Mouse (Mus musculus) liver, embryonic 15.5 days (tissue): ENCODE measurements at regions not wholly inside any gene's neighbourhood (a gene's known extent, or its start where the extent isn't known, plus 50 kb on each side); places are given as distances from the start of the nearest gene placed in this dataset.

ENCODE experiments used
- ATAC-seq: fragments of 200-750 bp; cut with Nextera tagmentation; 2 replicates; pipeline ENCODE4 v1.8.0; 2017; ENCODE audit warnings: moderate number of reproducible peaks, mild to moderate bottlenecking, moderate library complexity; ENCODE audit not compliant: insufficient read depth
- H3K27ac ChIP-seq: fragments of 300-500 bp; sonication (generic); replicated peaks from 2 replicates; pipeline ENCODE4 v1.5.1; 2015; ENCODE audit warnings: mild to moderate bottlenecking, inconsistent platforms
- H3K27me3 ChIP-seq: fragments of 300-500 bp; sonication (generic); 2 replicates; pipeline ENCODE4 v1.6.1; 2015; ENCODE audit warnings: mild to moderate bottlenecking, inconsistent platforms
- H3K36me3 ChIP-seq: fragments of 300-500 bp; sonication (generic); replicated peaks from 2 replicates; pipeline ENCODE4 v1.6.1; 2015; ENCODE audit warnings: moderate library complexity, mild to moderate bottlenecking, inconsistent platforms
- H3K4me1 ChIP-seq: fragments of 300-500 bp; sonication (generic); replicated peaks from 2 replicates; pipeline ENCODE4 v1.6.1; 2015; ENCODE audit warnings: inconsistent platforms
- H3K4me2 ChIP-seq: fragments of 300-500 bp; sonication (generic); 2 replicates; pipeline ENCODE4 v1.6.1; 2015; ENCODE audit warnings: moderate library complexity, mild to moderate bottlenecking, inconsistent platforms
- H3K4me3 ChIP-seq: fragments of 300-500 bp; sonication (generic); replicated peaks from 2 replicates; pipeline ENCODE4 v1.5.1; 2015; ENCODE audit warnings: mild to moderate bottlenecking, inconsistent platforms
- H3K9ac ChIP-seq: fragments of 300-500 bp; sonication (generic); 2 replicates; pipeline ENCODE4 v1.6.1; 2015; ENCODE audit warnings: moderate library complexity, mild to moderate bottlenecking, inconsistent platforms
- H3K9me3 ChIP-seq: fragments of 300-500 bp; sonication (generic); replicated peaks from 2 replicates; pipeline ENCODE4 v1.6.1; 2016; ENCODE audit warnings: inconsistent platforms
- WGBS: fragments of 180-500 bp; shearing (Covaris S2); methylation state at CpG from one replicate; pipeline ENCODE4 v1.1.7; 2015; ENCODE audit warnings: mixed read lengths; ENCODE audit not compliant: insufficient replicate concordance; 5-methylcytosine and 5-hydroxymethylcytosine counted together

DNA sequence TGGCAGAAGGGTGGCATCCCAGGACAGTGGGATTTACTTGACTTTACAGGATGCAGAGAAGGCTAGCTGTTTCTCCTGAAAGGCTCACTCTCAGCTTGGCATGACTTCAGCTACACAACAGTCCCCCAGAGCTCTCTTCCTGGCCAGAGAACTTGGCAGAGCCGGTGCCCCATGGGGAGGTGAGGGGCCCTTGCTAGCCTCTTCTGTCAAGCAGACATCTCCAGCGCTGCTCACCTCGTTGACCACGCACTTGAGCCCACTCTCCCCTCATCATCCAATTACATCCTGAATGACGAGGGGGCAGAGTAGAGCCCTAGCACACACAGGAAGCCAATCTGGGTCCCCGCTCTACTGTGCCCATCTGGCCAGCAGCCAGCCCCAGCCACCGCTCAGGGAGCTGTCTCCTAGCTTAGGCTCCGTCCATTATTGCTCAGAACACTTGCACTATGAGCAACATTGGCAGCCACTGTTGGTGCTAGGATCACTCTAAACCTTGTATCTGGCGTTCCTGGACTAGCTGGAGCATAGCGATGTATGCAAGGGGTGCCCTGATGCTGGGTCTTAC, 201.7 kb upstream of the A230072I06Rik start:
- no peaks in the 10 kb centered on the region for H3K36me3 ChIP-seq
- no peak overlapping the region for H3K4me3 ChIP-seq
- no peaks in the 10 kb centered on the region for H3K4me1 ChIP-seq
- ATAC-seq: no peak
- H3K9me3 ChIP-seq: no peaks in the 10 kb centered on the region
- WGBS: 56% methylated on average over 10 of the region's 10 CpGs
- no peak overlapping the region for H3K27ac ChIP-seq
- no peaks in the 10 kb centered on the region for H3K27me3 ChIP-seq
- H3K9ac ChIP-seq: no peak overlapping the region
- no peak overlapping the region for H3K4me2 ChIP-seq

DNA sequence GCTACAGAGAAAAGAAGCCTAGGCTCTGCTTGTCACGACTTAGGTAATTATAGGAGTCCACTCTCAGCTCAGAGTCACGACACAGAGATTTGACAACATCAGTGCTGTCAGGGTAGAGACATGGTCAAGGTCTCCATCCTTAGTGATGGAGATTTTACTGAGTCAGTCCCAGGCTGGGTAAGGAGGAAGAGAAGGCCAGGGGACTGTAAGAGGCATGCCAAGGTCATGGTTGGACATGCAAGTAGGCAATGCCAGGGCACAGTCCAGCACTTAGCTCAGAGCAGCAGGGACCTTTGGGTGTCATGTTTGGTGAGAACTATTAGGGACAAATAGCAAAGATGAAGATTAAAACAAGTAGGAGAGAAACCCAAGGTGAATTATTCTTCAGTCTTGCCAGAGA, 200.7 kb upstream of the A230072I06Rik start:
- H3K36me3 ChIP-seq: no peaks in the 10 kb centered on the region
- no peak overlapping the region for H3K4me2 ChIP-seq
- no peak overlapping the region for H3K9ac ChIP-seq
- 45% methylated on average over 2 of the region's 2 CpGs for WGBS
- no peaks in the 10 kb centered on the region for H3K9me3 ChIP-seq
- H3K27ac ChIP-seq: no peak overlapping the region
- H3K4me1 ChIP-seq: no peaks in the 10 kb centered on the region
- ATAC-seq: no peak
- no peak overlapping the region for H3K4me3 ChIP-seq
- no peaks in the 10 kb centered on the region for H3K27me3 ChIP-seq

DNA sequence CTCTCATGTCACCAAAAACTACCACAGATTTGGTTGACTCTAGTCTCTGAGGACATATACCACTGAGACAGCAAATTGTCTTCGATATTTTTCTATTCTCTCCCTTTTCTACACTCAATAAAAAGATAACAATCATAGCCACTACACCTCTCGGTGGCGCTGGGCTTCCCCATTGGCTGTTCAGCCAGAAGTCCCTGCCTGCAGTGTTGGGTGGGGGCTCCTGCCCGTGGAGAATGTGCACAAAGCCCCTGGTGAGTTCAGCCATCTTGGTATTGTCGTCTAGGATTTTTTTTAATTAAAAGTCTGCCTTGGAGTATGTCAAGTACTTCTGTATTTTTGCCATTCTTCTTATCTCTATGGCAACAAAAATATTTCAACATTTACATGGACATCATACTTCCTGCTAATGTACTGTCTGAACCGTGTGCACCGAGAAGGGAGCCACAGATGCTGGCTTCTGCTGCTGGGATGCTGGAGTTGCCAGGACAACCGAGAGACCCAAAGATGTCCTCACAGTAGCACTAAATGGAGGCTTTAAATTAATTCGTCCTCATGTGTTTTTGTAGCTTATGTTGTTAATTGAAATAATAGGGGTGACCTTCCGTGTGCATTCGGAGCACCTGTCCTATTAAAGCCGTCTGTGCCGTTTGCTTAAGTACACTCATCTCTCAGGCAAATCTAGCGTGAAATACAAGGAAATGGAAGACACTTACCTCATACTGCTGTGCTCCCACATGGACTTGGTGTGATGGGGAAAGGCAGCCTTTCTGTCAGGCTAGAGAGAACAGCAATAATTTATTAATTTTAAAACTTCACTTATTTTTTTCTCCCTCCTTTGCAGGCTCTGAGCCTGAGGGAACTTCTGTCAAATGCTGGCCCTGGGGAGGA, 199.7 kb upstream of the A230072I06Rik start:
- Histone ChIP-seq H3K9me3 (no peaks in the 10 kb centered on the region), H3K4me1 (no peaks in the 10 kb centered on the region), H3K4me2 (no peak overlapping the region), H3K27me3 (no peaks in the 10 kb centered on the region), H3K27ac (no peak overlapping the region), H3K36me3 (no peaks in the 10 kb centered on the region), H3K4me3 (no peak overlapping the region), H3K9ac (no peak overlapping the region)
- WGBS: 58% methylated on average over 14 of the region's 14 CpGs
- no peak for ATAC-seq

DNA sequence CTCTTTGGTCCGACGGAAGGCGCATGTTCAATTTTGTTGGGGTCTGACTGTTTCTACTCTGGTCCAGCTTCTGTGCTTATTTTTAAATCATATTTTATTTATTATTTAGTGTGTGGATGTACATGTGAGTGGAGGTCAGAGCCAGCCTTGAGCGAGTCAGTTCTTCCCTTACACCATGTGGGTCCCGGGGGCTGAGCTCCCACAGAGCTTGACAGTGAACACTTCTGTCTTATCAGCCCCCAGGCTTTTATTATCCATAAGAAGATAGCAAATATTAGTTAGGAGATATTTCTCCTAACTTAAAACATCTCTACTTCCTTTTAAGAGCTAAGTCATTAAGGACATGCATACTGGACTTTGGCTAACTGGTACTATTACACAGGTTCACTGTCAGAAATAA, 197.1 kb upstream of the A230072I06Rik start:
- Histone ChIP-seq H3K9me3 (no peaks in the 10 kb centered on the region), H3K36me3 (no peaks in the 10 kb centered on the region), H3K27ac (no peak overlapping the region), H3K4me2 (no peak overlapping the region), H3K4me1 (no peaks in the 10 kb centered on the region), H3K27me3 (no peaks in the 10 kb centered on the region), H3K4me3 (no peak overlapping the region), H3K9ac (no peak overlapping the region)
- WGBS: 81% methylated on average over 5 of the region's 5 CpGs
- no peak for ATAC-seq

DNA sequence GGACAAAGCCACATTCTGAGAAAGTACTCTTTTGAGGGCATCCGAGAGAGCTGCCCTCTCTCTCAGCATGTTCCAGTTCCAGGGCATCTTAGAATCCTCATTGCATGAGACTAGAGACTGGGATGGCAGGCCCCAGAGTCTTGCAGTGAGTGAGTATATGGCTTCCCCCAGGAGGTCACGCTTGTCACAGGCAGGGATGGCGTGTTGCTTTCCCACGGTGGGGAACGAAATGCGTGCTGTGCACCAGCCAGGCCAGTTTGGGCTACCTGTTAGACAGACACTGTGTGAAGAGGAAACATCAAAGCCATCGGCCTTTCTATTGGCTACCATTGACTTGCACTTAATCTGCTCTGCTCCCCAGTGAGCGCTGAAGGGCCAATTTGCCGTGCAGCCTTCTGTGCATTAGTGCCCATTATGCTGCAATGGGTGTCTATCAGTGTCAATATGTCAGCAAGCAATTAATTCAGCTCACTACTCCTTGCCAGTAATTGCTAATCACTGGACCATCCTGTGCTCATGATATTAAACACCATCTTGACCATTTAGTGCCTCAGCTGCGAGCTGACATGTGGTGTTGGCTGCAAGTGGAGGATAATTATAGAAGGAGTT, 191.3 kb upstream of the A230072I06Rik start:
- no peak overlapping the region for H3K27ac ChIP-seq
- 66% methylated on average over 10 of the region's 10 CpGs for WGBS
- ATAC-seq: no peak
- H3K27me3 ChIP-seq: no peaks in the 10 kb centered on the region
- H3K4me3 ChIP-seq: no peak overlapping the region
- no peak overlapping the region for H3K4me2 ChIP-seq
- no peak overlapping the region for H3K9ac ChIP-seq
- H3K36me3 ChIP-seq: no peaks in the 10 kb centered on the region
- no peaks in the 10 kb centered on the region for H3K4me1 ChIP-seq
- no peaks in the 10 kb centered on the region for H3K9me3 ChIP-seq

DNA sequence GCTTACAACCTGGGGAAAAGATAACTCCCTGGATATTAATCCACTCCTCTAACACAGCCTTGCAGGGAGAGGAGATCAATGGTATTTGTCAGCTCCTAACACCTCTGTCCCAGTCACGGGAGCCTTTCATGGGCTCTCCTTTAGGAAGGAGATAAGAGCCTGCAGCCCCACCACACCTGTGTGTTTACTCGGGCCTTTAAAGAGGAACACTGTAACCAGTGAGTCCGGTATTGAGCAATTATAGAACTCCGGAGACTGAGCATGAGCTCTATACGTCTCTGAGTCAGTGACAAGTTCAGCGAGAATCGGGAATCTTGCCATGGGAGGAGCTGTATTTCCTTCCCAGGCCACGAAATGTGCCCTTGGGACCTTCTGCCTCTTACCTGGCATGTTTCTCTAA, 178.5 kb upstream of the A230072I06Rik start:
- H3K9ac ChIP-seq: no peak overlapping the region
- WGBS: 47% methylated on average over 8 of the region's 8 CpGs
- no peaks in the 10 kb centered on the region for H3K9me3 ChIP-seq
- no peak overlapping the region for H3K27ac ChIP-seq
- no peaks in the 10 kb centered on the region for H3K36me3 ChIP-seq
- no peaks in the 10 kb centered on the region for H3K4me1 ChIP-seq
- ATAC-seq: no peak
- no peak overlapping the region for H3K4me2 ChIP-seq
- H3K27me3 ChIP-seq: no peaks in the 10 kb centered on the region
- no peak overlapping the region for H3K4me3 ChIP-seq

DNA sequence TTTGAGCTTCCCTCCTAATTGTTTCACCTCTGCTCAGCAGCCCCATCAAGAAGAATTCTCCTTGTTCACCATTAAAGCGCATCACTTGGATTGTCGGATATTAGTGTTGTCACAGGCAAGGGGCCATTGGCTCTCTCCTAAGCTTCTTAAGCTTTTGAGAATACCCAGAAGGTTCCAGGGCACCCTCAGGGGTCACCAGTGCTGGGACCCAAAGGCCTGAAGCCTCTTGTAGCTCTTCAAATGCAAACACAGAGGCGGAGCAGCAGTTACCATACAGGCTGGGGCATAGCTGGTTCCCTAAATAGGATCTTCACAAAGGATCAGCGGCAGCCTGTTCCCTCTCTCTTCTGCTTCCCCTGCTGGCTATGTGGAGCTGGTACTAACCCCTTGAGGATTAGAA, 175.3 kb upstream of the A230072I06Rik start:
- H3K4me3 ChIP-seq: no peak overlapping the region
- no peaks in the 10 kb centered on the region for H3K9me3 ChIP-seq
- H3K9ac ChIP-seq: no peak overlapping the region
- no peak for ATAC-seq
- no peaks in the 10 kb centered on the region for H3K27me3 ChIP-seq
- H3K4me2 ChIP-seq: no peak overlapping the region
- WGBS: 63% methylated on average over 4 of the region's 4 CpGs
- H3K27ac ChIP-seq: no peak overlapping the region
- no peaks in the 10 kb centered on the region for H3K36me3 ChIP-seq
- no peaks in the 10 kb centered on the region for H3K4me1 ChIP-seq

DNA sequence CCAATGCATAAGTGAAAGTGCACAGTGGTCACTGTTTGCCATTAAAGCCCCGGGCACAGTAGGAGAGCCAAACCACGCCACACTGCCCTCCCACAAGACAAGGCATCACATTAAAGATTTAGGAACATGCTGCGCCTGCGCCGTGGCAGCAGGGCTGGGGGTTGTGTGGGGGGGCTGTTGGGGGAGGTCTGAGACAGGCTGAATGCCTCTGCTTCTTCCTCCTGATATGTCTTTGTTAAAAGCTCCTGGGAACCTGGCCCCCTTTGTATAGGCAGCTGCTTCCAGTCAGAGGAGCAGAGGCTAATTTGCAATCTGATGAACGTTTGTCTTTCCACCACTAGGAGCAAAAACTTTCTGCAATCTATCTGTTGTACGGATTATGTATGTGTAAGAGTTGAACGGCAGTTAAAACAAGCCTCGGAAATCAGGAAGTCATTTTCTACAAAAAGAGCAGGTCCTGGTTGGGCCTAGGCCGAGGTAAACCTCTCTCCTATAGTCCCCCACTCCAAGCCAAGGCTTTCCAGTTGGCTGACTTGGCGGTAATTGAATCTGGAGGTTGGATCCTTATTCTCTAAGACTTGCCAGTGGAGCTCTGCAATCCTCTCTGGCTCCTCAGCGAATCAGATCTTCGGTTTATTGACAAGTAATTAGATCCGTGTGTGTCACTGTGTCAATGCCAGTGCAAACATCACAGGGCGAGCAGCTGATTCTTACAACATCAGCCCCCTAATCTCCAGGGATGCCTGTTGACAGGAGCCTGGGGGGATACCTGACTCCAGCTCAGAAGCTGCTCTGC, 173.3 kb upstream of the A230072I06Rik start:
- 50% methylated on average over 15 of the region's 15 CpGs for WGBS
- H3K4me3 ChIP-seq: no peak overlapping the region
- no peak overlapping the region for H3K27ac ChIP-seq
- H3K9ac ChIP-seq: no peak overlapping the region
- no peak overlapping the region for H3K4me2 ChIP-seq
- ATAC-seq: no peak
- H3K36me3 ChIP-seq: no peaks in the 10 kb centered on the region
- no peaks in the 10 kb centered on the region for H3K27me3 ChIP-seq
- no peaks in the 10 kb centered on the region for H3K4me1 ChIP-seq
- H3K9me3 ChIP-seq: no peaks in the 10 kb centered on the region

DNA sequence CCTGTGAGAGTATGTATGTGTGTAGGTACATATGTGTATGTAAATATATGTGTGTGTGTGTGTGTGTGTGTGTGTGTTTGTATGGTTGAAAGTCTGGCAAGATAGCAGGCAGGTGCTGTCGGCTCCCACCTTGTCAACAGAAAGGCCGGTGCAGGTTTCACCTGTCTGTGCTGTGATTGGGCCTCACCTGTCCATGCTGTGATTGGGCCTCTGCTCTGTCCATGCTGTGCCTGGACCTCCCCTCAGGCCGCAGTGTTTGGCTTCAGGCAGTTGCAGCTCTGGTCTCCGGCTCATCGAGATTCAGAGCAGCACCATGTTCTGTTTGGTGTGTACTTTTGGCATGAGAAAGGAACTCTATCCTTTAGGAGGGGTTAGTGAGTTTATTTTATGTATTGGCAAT, 170.0 kb upstream of the A230072I06Rik start:
- ATAC-seq: no peak
- no peaks in the 10 kb centered on the region for H3K36me3 ChIP-seq
- H3K9me3 ChIP-seq: no peaks in the 10 kb centered on the region
- no peak overlapping the region for H3K9ac ChIP-seq
- no peak overlapping the region for H3K4me2 ChIP-seq
- no peaks in the 10 kb centered on the region for H3K27me3 ChIP-seq
- H3K4me1 ChIP-seq: no peaks in the 10 kb centered on the region
- H3K4me3 ChIP-seq: no peak overlapping the region
- H3K27ac ChIP-seq: no peak overlapping the region
- 57% methylated on average over 5 of the region's 5 CpGs for WGBS

DNA sequence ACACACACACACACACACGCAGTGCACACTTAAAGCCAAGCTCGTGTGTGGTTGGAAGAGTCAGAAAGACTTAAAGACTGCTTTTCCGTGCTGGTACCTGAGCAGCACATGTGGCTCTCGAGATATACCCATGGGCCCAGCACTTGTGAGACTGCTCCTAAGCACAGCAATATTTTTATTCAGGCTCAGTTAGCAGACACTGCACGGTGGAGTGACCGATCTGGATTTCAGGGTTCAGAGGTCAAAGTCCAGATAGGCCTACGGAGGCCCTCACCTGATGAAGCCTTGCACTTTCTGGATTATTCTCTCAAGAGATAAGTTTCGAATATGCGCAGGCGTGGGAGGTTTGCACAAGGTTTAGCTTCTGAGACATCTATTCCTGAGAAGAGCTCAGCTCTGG, 167.0 kb upstream of the A230072I06Rik start:
- Histone ChIP-seq H3K4me1 (no peaks in the 10 kb centered on the region), H3K9me3 (no peaks in the 10 kb centered on the region), H3K36me3 (no peaks in the 10 kb centered on the region), H3K27me3 (no peaks in the 10 kb centered on the region), H3K4me3 (no peak overlapping the region), H3K27ac (no peak overlapping the region), H3K4me2 (no peak overlapping the region), H3K9ac (no peak overlapping the region)
- ATAC-seq: no peak
- WGBS: 55% methylated on average over 10 of the region's 10 CpGs

DNA sequence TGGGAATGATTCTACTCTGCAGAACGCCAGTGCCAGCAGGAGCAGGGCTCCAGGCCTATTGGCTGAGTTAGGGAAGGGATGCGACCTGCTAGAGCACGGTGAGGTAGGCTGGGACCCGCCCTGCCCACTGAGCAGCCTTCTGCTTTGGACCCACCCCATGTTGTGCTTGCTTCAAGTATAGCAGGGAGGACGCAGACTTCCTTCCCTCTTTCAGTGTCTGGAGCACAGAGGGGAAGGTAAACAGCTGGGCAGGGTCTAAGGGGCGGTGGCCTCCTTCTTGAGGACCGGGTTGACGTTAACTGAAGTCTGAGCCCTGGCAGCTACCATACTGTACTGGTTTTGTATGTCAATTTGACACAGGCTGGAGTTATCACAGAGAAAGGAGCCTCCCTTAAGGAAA, 165.6 kb upstream of the A230072I06Rik start:
- Histone ChIP-seq H3K27ac (no peak overlapping the region), H3K9me3 (no peaks in the 10 kb centered on the region), H3K27me3 (no peaks in the 10 kb centered on the region), H3K4me3 (no peak overlapping the region), H3K36me3 (no peaks in the 10 kb centered on the region), H3K4me1 (no peaks in the 10 kb centered on the region), H3K4me2 (no peak overlapping the region), H3K9ac (no peak overlapping the region)
- ATAC-seq: no peak
- WGBS: 19% methylated on average over 8 of the region's 8 CpGs
